Mouse (Mus musculus): ENCODE measurements around the gene Dsn1.

DNA sequence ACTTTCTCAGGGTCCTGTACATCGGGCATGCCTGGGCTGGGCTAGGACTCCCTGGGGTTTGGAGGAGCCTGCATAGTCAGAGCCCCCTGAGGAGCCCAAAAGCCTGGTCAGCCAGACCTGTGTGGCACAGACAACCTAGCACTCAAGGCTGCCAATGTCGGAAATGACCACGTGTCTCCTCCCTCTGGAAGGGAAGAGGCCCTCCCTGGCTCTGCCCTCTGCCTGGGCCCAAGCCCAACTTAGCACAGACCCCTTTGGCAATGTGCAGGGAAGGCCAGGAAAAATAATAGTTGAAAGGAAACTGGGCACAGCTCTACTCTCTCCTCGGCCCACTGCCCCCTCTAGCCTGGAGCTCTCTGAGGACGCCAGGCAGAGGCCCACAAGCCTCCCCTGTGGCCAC, 47.9 kb upstream of the Dsn1 start:
- TF ChIP-seq CTCF (IDR thresholded peaks at IDR 0.05; ENCODE audit: low read depth) (no peak), EP300 (IDR thresholded peaks at IDR 0.05; ENCODE audit: low read depth) (no peak)
